Mouse (Mus musculus): ENCODE measurements around the gene 9130204L05Rik. TPM values are rescaled to one million over a fixed set of nuclear protein-coding genes. Genes with fewer than 3 reads are reported as not detected.

9130204L05Rik gene
- polyA plus RNA-seq (2015; fragmentation: Nextera tagmentation; extraction: Ambion mirVana): not detected in 2 replicates

GRCm38 (mm10) chr3:91090703-91091102, at the start of gene 9130204L05Rik:
Gene 9130204L05Rik, minus strand, starts transcription at chr3:91090803.
- Histone ChIP-seq H3K9me3 (ENCODE audit: control insufficient read depth, low read length) (no peaks in the 10 kb centered on the region), H3K36me3 (ENCODE audit: control insufficient read depth, insufficient read depth, low read length) (no peaks in the 10 kb centered on the region), H3K4me1 (replicated peaks; ENCODE audit: control insufficient read depth, insufficient read depth) (no peaks in the 10 kb centered on the region), H3K9ac (ENCODE audit: low read length) (no peak within 1 kb of the TSS), H3K4me3 (ENCODE audit: low read depth, low read length) (no peak within 1 kb of the TSS), H3K27ac (replicated peaks) (no peak within 1 kb of the TSS), H3K4me2 (replicated peaks; ENCODE audit: low read depth) (no peak within 1 kb of the TSS), H3K27me3 (ENCODE audit: control insufficient read depth, insufficient read depth, low read length) (no peaks in the 10 kb centered on the region)
- ATAC-seq (ENCODE audit: low FRiP score, low TSS enrichment): no peak
- no peak for TF ChIP-seq EP300 (optimal IDR thresholded peaks at IDR 0.05)
- WGBS: 50% methylated on average over 2 of the region's 2 CpGs
- no peak for DNase-seq (ENCODE audit: low spot score)

- Histone ChIP-seq H3K27ac (replicated peaks) (no peak overlapping the region), H3K4me3 (ENCODE audit: low read depth, low read length) (no peak overlapping the region), H3K4me2 (replicated peaks; ENCODE audit: low read depth) (no peak overlapping the region), H3K9me3 (ENCODE audit: control insufficient read depth, low read length) (no peaks in the 10 kb centered on the region), H3K4me1 (replicated peaks; ENCODE audit: control insufficient read depth, insufficient read depth) (no peaks in the 10 kb centered on the region), H3K36me3 (ENCODE audit: control insufficient read depth, insufficient read depth, low read length) (no peaks in the 10 kb centered on the region), H3K27me3 (ENCODE audit: control insufficient read depth, insufficient read depth, low read length) (no peaks in the 10 kb centered on the region), H3K9ac (ENCODE audit: low read length) (no peak overlapping the region)
- no peak for TF ChIP-seq CTCF (IDR thresholded peaks at IDR 0.05; ENCODE audit: low read depth)
- TF ChIP-seq EP300 (optimal IDR thresholded peaks at IDR 0.05): no peak
- no peak for DNase-seq (ENCODE audit: low spot score)
- ATAC-seq (ENCODE audit: low FRiP score, low TSS enrichment): no peak
These were observed 18.1 kb upstream of the 9130204L05Rik start for GRCm38 (mm10) chr3:91108696-91109095.

- 0% methylated on average over 1 of the region's 1 CpGs for WGBS
These were observed 31.4 kb downstream of the 9130204L05Rik start for GRCm38 (mm10) chr3:91059211-91059610.

GRCm38 (mm10) chr3:91052654-91053053, 37.9 kb downstream of the 9130204L05Rik start:
- Histone ChIP-seq H3K36me3 (ENCODE audit: control insufficient read depth, insufficient read depth, low read length) (no peaks in the 10 kb centered on the region), H3K4me3 (ENCODE audit: low read depth, low read length) (no peak overlapping the region), H3K27ac (replicated peaks) (no peak overlapping the region), H3K27me3 (ENCODE audit: control insufficient read depth, insufficient read depth, low read length) (no peaks in the 10 kb centered on the region), H3K9me3 (ENCODE audit: control insufficient read depth, low read length) (no peaks in the 10 kb centered on the region), H3K4me1 (replicated peaks; ENCODE audit: control insufficient read depth, insufficient read depth) (no peaks in the 10 kb centered on the region), H3K9ac (ENCODE audit: low read length) (no peak overlapping the region), H3K4me2 (replicated peaks; ENCODE audit: low read depth) (no peak overlapping the region)
- DNase-seq (ENCODE audit: low spot score) (no peak), ATAC-seq (ENCODE audit: low FRiP score, low TSS enrichment) (no peak)
- 12% methylated on average over 1 of the region's 1 CpGs for WGBS
- no peak for TF ChIP-seq EP300 (optimal IDR thresholded peaks at IDR 0.05)
- no peak; the same call in 1 of the 2 replicates for TF ChIP-seq CTCF (IDR thresholded peaks at IDR 0.05; ENCODE audit: low read depth)

More at GRCm38 (mm10) chr3:91059211-91059610, 31.4 kb downstream of the 9130204L05Rik start:
- DNase-seq (ENCODE audit: low spot score) (no peak), ATAC-seq (ENCODE audit: low FRiP score, low TSS enrichment) (no peak)
- Histone ChIP-seq H3K4me2 (replicated peaks; ENCODE audit: low read depth) (no peak overlapping the region), H3K27ac (replicated peaks) (no peak overlapping the region), H3K9me3 (ENCODE audit: control insufficient read depth, low read length) (no peaks in the 10 kb centered on the region), H3K36me3 (ENCODE audit: control insufficient read depth, insufficient read depth, low read length) (no peaks in the 10 kb centered on the region), H3K9ac (ENCODE audit: low read length) (no peak overlapping the region), H3K4me3 (ENCODE audit: low read depth, low read length) (no peak overlapping the region), H3K27me3 (ENCODE audit: control insufficient read depth, insufficient read depth, low read length) (no peaks in the 10 kb centered on the region), H3K4me1 (replicated peaks; ENCODE audit: control insufficient read depth, insufficient read depth) (no peaks in the 10 kb centered on the region)
- TF ChIP-seq EP300 (optimal IDR thresholded peaks at IDR 0.05) (no peak), CTCF (IDR thresholded peaks at IDR 0.05; ENCODE audit: low read depth) (peak; percentile 32)
